Comparison of ENCODE assay signal across 14 mouse cellular contexts in the genomic region with DNA sequence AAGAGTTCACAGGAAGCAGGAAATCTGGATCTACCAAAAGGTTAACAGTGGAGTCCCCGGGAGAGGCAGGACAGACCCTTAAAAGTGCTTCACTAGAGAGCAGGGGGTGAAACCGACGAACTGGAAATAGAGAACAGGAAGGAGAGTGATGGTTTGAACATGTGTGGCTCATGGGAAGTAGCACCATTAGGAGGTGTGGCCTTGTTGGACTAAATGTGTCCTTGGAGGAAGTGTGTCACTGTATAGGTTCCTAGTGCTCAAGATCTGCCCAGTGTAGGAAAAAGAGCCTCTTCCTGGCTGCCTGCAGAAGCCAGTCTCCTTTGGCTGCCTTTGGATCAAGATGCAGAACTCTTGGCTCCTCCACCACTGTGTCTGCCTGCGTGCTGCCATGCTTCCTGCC.
"Had no signal": no experiment of that assay in that cellular context is flagged by ENCODE, and none has a peak within 500 bp of the region (broad histone marks: within the 10 kb centered on the region; RNA-seq: fewer than 3 reads in every experiment).

No protein-coding gene starts in this region.

- DNase-seq: liver, postnatal 0 days; lung, embryonic 14.5 days; lung, postnatal 10 days; lung, postnatal 4 days; midbrain, embryonic 14.5 days; right cerebral cortex, postnatal 14 days; thymus, adult 18-20 months; thymus, postnatal 14 days; thymus, postnatal 36 days had no signal

- H3K27ac ChIP-seq: liver, embryonic 15.5 days; midbrain, embryonic 10.5 days; midbrain, embryonic 12.5 days; neural tube, embryonic 12.5 days had no signal

- ATAC-seq: liver, postnatal 0 days; midbrain, embryonic 16.5 days had no signal

- H3K4me3 ChIP-seq: liver, embryonic 15.5 days; midbrain, embryonic 10.5 days; midbrain, embryonic 12.5 days; neural tube, embryonic 12.5 days had no signal
